Mouse (Mus musculus) bone marrow, adult 2 months (tissue): ENCODE measurements around the gene H2-Q4. TPM values are rescaled to one million over a fixed set of nuclear protein-coding genes. Genes with fewer than 3 reads are reported as not detected.
"Not testable (repeated sequence)": the region's sequence is repeated elsewhere in the genome, so short reads cannot be mapped to it uniquely, and the experiment has no call there.

Experiments used
- H3K27ac ChIP-seq: fragments of 200-500 bp; 2 replicates; pipeline ENCODE4 v1.5.1; 2012; ENCODE audit warnings: low read depth, mild to moderate bottlenecking, control low read depth, inconsistent platforms, low read length; ENCODE audit not compliant: control insufficient read depth, poor library complexity, insufficient read depth
- H3K4me1 ChIP-seq: fragments of 200-500 bp; 2 replicates; pipeline ENCODE4 v1.6.1; 2011; ENCODE audit warnings: low read length; ENCODE audit not compliant: control insufficient read depth, insufficient read depth
- H3K4me3 ChIP-seq: fragments of 200-500 bp; replicated peaks from 2 replicates; pipeline ENCODE3; 2011; ENCODE audit warnings: mild to moderate bottlenecking, low read depth, low read length, control low read depth; ENCODE audit not compliant: control insufficient read depth
- CTCF ChIP-seq: fragments of 200-500 bp; IDR thresholded peaks from 2 replicates; pipeline ENCODE4 v1.5.1; 2011; ENCODE audit warnings: low read length, control low read depth; ENCODE audit not compliant: control insufficient read depth, insufficient read depth
- WGBS: fragments of 180-500 bp; shearing (Covaris S2); methylation state at CpG from one replicate; pipeline ENCODE4 v1.1.7; 2018; 5-methylcytosine and 5-hydroxymethylcytosine counted together
- polyA plus RNA-seq: library from polyadenylated mRNA; stranded (reverse); fragments of >200 nt; gene quantifications from 2 replicates; pipeline ENCODE4 v1.2.4, GENCODE M21; 2011; ENCODE audit warnings: low replicate concordance; ENCODE audit not compliant: missing spikeins, insufficient read depth, insufficient read length

H2-Q4 gene
- polyA plus RNA-seq, 1 experiment: 82.4 TPM

GRCm38 (mm10) chr17:35434836-35435235 is 55.4 kb downstream of the H2-Q4 start:
- TF ChIP-seq CTCF: peak; percentile 60
- 8% methylated on average over 8 of the region's 8 CpGs for WGBS
- not testable (repeated sequence) for H3K4me3 ChIP-seq, H3K4me1 ChIP-seq, H3K27ac ChIP-seq

Other genes starting within 250 kb of the H2-Q4 start
- gene Apom, start 247.6 kb upstream of the H2-Q4 start, polyA plus RNA-seq: 6.0 TPM in 1 of 2 replicates, not detected in the other
- gene Bag6, start 244.4 kb upstream of the H2-Q4 start, polyA plus RNA-seq: 104 and 195 TPM in 2 replicates
- 208 and 214 TPM in 2 replicates for gene Prrc2a, start 214.7 kb upstream of the H2-Q4 start, polyA plus RNA-seq
- gene Aif1, start 203.5 kb upstream of the H2-Q4 start, polyA plus RNA-seq: 48.9 and 51.7 TPM in 2 replicates
- 50.4 and 139 TPM in 2 replicates for gene Lst1, start 191.2 kb upstream of the H2-Q4 start, polyA plus RNA-seq
- gene Ltb, start 185.2 kb upstream of the H2-Q4 start, polyA plus RNA-seq: 38.6 and 66.2 TPM in 2 replicates
- gene Tnf, start 177.6 kb upstream of the H2-Q4 start, polyA plus RNA-seq: 3.2 and 7.4 TPM in 2 replicates
- 3.5 and 4.4 TPM in 2 replicates for gene Lta, start 174.3 kb upstream of the H2-Q4 start, polyA plus RNA-seq
- not detected in 2 replicates for gene Gm16181, start 158.8 kb upstream of the H2-Q4 start, polyA plus RNA-seq
- gene Atp6v1g2, start 146.0 kb upstream of the H2-Q4 start, polyA plus RNA-seq: 4.1 and 9.9 TPM in 2 replicates
- gene Nfkbil1, start 143.8 kb upstream of the H2-Q4 start, polyA plus RNA-seq: 9.9 and 24.9 TPM in 2 replicates
- 275 and 374 TPM in 2 replicates for gene Ddx39b, start 137.9 kb upstream of the H2-Q4 start, polyA plus RNA-seq
- 399 and 727 TPM in 2 replicates for gene H2-D1, start 116.9 kb upstream of the H2-Q4 start, polyA plus RNA-seq
- gene H2-Q1, start 59.2 kb upstream of the H2-Q4 start, polyA plus RNA-seq: not detected in 2 replicates
- not detected in 2 replicates for gene H2-Q2, start 37.4 kb upstream of the H2-Q4 start, polyA plus RNA-seq
- 52.3 and 95.2 TPM in 2 replicates for gene H2-Q6, start 45.2 kb downstream of the H2-Q4 start, polyA plus RNA-seq
- 43.9 and 101 TPM in 2 replicates for gene H2-Q7, start 59.5 kb downstream of the H2-Q4 start, polyA plus RNA-seq
- gene H2-Q10, start 90.5 kb downstream of the H2-Q4 start, polyA plus RNA-seq: 28.2 and 68.7 TPM in 2 replicates
- 102 TPM in 1 of 2 replicates, not detected in the other for gene Pou5f1, start 126.4 kb downstream of the H2-Q4 start, polyA plus RNA-seq
- gene Tcf19, start 137.2 kb downstream of the H2-Q4 start, polyA plus RNA-seq: 28.7 and 41.7 TPM in 2 replicates
- gene Cchcr1, start 137.5 kb downstream of the H2-Q4 start, polyA plus RNA-seq: 15.7 and 31.8 TPM in 2 replicates
- gene Psors1c2, start 153.6 kb downstream of the H2-Q4 start, polyA plus RNA-seq: not detected in 2 replicates
- gene Cdsn, start 172.5 kb downstream of the H2-Q4 start, polyA plus RNA-seq: not detected in 2 replicates
- not detected in 2 replicates for gene 2300002M23Rik, start 187.8 kb downstream of the H2-Q4 start, polyA plus RNA-seq
- not detected in 2 replicates for gene Sfta2, start 221.9 kb downstream of the H2-Q4 start, polyA plus RNA-seq
- not detected in 2 replicates for gene Gm9573, start 247.0 kb downstream of the H2-Q4 start, polyA plus RNA-seq